Mouse (Mus musculus): Measurements from ENCODE around the gene Tm9sf4. TPM values are rescaled to one million over a fixed set of nuclear protein-coding genes. Genes with fewer than 3 reads are reported as not detected.

The Tm9sf4 gene
- polyA plus RNA-seq (2014; fragmentation: Illumina TruSeq; extraction: RNeasy Lipid Tissue Mini Kit (QIAGEN cat#74804); ENCODE audit: insufficient read depth, low read depth, low replicate concordance), result 20.0 TPM

GRCm38 (mm10) chr2:153160844-153161683 is at the start of gene Tm9sf4:
Gene Tm9sf4, plus strand, starts transcription at chr2:153161303.

GRCm38 (mm10) chr2:153224946-153225594 is 64.0 kb downstream of the Tm9sf4 start, which contains the start of gene Tspyl3:
Gene Tspyl3, minus strand, starts transcription at chr2:153225441.

GRCm38 (mm10) chr2:153241250-153242014 is 80.3 kb downstream of the Tm9sf4 start, which contains the start of the genes Plagl2 and Pofut1:
Gene Plagl2, minus strand, starts transcription at chr2:153241426.
Gene Pofut1, plus strand, starts transcription at chr2:153241533.

Other genes starting within 250 kb of the Tm9sf4 start
- gene Mylk2, start 250.0 kb upstream of the Tm9sf4 start, polyA plus RNA-seq (2014; fragmentation: Illumina TruSeq; extraction: RNeasy Lipid Tissue Mini Kit (QIAGEN cat#74804); ENCODE audit: insufficient read depth, low read depth, low replicate concordance), result 0.24 TPM
- gene Foxs1, start 228.1 kb upstream of the Tm9sf4 start, polyA plus RNA-seq (2014; fragmentation: Illumina TruSeq; extraction: RNeasy Lipid Tissue Mini Kit (QIAGEN cat#74804); ENCODE audit: insufficient read depth, low read depth, low replicate concordance), result 5.9 TPM
- not detected for gene Dusp15, start 209.6 kb upstream of the Tm9sf4 start, polyA plus RNA-seq (2014; fragmentation: Illumina TruSeq; extraction: RNeasy Lipid Tissue Mini Kit (QIAGEN cat#74804); ENCODE audit: insufficient read depth, low read depth, low replicate concordance)
- gene Ttll9, start 198.8 kb upstream of the Tm9sf4 start, polyA plus RNA-seq (2014; fragmentation: Illumina TruSeq; extraction: RNeasy Lipid Tissue Mini Kit (QIAGEN cat#74804); ENCODE audit: insufficient read depth, low read depth, low replicate concordance), result 2.7 TPM
- 90.4 TPM for gene Pdrg1, start 145.9 kb upstream of the Tm9sf4 start, polyA plus RNA-seq (2014; fragmentation: Illumina TruSeq; extraction: RNeasy Lipid Tissue Mini Kit (QIAGEN cat#74804); ENCODE audit: insufficient read depth, low read depth, low replicate concordance)
- gene Xkr7, start 129.5 kb upstream of the Tm9sf4 start, polyA plus RNA-seq (2014; fragmentation: Illumina TruSeq; extraction: RNeasy Lipid Tissue Mini Kit (QIAGEN cat#74804); ENCODE audit: insufficient read depth, low read depth, low replicate concordance), result not detected
- 20.7 TPM for gene Ccm2l, start 95.3 kb upstream of the Tm9sf4 start, polyA plus RNA-seq (2014; fragmentation: Illumina TruSeq; extraction: RNeasy Lipid Tissue Mini Kit (QIAGEN cat#74804); ENCODE audit: insufficient read depth, low read depth, low replicate concordance)
- 34.3 TPM for gene Hck, start 52.8 kb upstream of the Tm9sf4 start, polyA plus RNA-seq (2014; fragmentation: Illumina TruSeq; extraction: RNeasy Lipid Tissue Mini Kit (QIAGEN cat#74804); ENCODE audit: insufficient read depth, low read depth, low replicate concordance)
- 3.5 TPM for gene Tspyl3, start 64.1 kb downstream of the Tm9sf4 start, polyA plus RNA-seq (2014; fragmentation: Illumina TruSeq; extraction: RNeasy Lipid Tissue Mini Kit (QIAGEN cat#74804); ENCODE audit: insufficient read depth, low read depth, low replicate concordance)
- gene Plagl2, start 80.1 kb downstream of the Tm9sf4 start, polyA plus RNA-seq (2014; fragmentation: Illumina TruSeq; extraction: RNeasy Lipid Tissue Mini Kit (QIAGEN cat#74804); ENCODE audit: insufficient read depth, low read depth, low replicate concordance), result 4.8 TPM
- gene Pofut1, start 80.2 kb downstream of the Tm9sf4 start, polyA plus RNA-seq (2014; fragmentation: Illumina TruSeq; extraction: RNeasy Lipid Tissue Mini Kit (QIAGEN cat#74804); ENCODE audit: insufficient read depth, low read depth, low replicate concordance), result 9.7 TPM
- gene Kif3b, start 130.1 kb downstream of the Tm9sf4 start, polyA plus RNA-seq (2014; fragmentation: Illumina TruSeq; extraction: RNeasy Lipid Tissue Mini Kit (QIAGEN cat#74804); ENCODE audit: insufficient read depth, low read depth, low replicate concordance), result 7.7 TPM
- 7.9 TPM for gene Asxl1, start 184.5 kb downstream of the Tm9sf4 start, polyA plus RNA-seq (2014; fragmentation: Illumina TruSeq; extraction: RNeasy Lipid Tissue Mini Kit (QIAGEN cat#74804); ENCODE audit: insufficient read depth, low read depth, low replicate concordance)

All from lung, adult 10 weeks (tissue).